Mouse (Mus musculus): ENCODE measurements around the gene Gm28308.
A peak's percentile ranks its signal among the peaks of the same experiment; 100 is the strongest.

Gene Gm28308

GRCm38 (mm10) chr6:52152226-52153193 is 60.6 kb downstream of the Gm28308 start:
- no peak for DNase-seq

GRCm38 (mm10) chr6:52151571-52151970 is 61.6 kb downstream of the Gm28308 start:
- no peak for DNase-seq

- no peak for DNase-seq
These were observed 62.7 kb downstream of the Gm28308 start for GRCm38 (mm10) chr6:52150401-52150966.

- no peak for DNase-seq
These were observed 74.0 kb downstream of the Gm28308 start for GRCm38 (mm10) chr6:52139115-52139514.

GRCm38 (mm10) chr6:52138576-52138975 is 74.6 kb downstream of the Gm28308 start:
- no peak for DNase-seq

GRCm38 (mm10) chr6:52137841-52138535 is 75.2 kb downstream of the Gm28308 start:
- no peak for DNase-seq

- DNase-seq = no peak
These were observed 89.5 kb downstream of the Gm28308 start for GRCm38 (mm10) chr6:52123673-52124072.

- no peak for DNase-seq
These were observed 92.0 kb downstream of the Gm28308 start for GRCm38 (mm10) chr6:52121173-52121572.

GRCm38 (mm10) chr6:52118903-52119635 is 94.1 kb downstream of the Gm28308 start:
- peak; percentile 26 for DNase-seq

- no peak for DNase-seq
These were observed 97.2 kb downstream of the Gm28308 start for GRCm38 (mm10) chr6:52115899-52116298.
